Mouse (Mus musculus): ENCODE results near the gene Mark3. TPM values are rescaled to one million over a fixed set of nuclear protein-coding genes. Genes with fewer than 3 reads are reported as not detected.
A peak's percentile ranks its signal among the peaks of the same experiment; 100 is the strongest.

Gene Mark3
- total and polyA plus RNA-seq, 3 experiments, result 34.3 to 51.2 (median 40.2) TPM

GRCm38 (mm10) chr12:111693341-111694270 lies 119.3 kb downstream of the Mark3 start:
- in situ Hi-C loops (cut with MboI; ENCODE audit: low pct_ligation_motif_present, low pct_unique_long_range_greater_than_20kb, low sequenced_read_pairs) (no loop called here), dilution Hi-C loops (cut with MboI; ENCODE audit: extremely low pct_ligation_motif_present, extremely low pct_unique_long_range_greater_than_20kb, low sequenced_read_pairs) (no loop called here)
- Histone ChIP-seq H3K9ac (ENCODE audit: insufficient read depth, low read depth) (no peak overlapping the region), H3K9me3 (replicated peaks; ENCODE audit: low read length) (no peaks in the 10 kb centered on the region), H3K4me2 (ENCODE audit: insufficient read depth, low read depth, poor library complexity, severe bottlenecking) (no peak overlapping the region), H3K4me1 (ENCODE audit: control insufficient read depth in 1 of 2, insufficient read depth in 2 of 2) (peaks cover 16 to 47% of the 10 kb centered on the region in 2 experiments), H3K79me2 (replicated peaks; ENCODE audit: control insufficient read depth, extremely low read depth, insufficient read depth, poor library complexity, severe bottlenecking) (no peaks in the 10 kb centered on the region), H3K36me3 (replicated peaks in 1 of 2; ENCODE audit: control insufficient read depth in 1 of 2, insufficient read depth in 1 of 2, low read length in 1 of 2) (no peaks in the 10 kb centered on the region), H3K4me3 (replicated peaks in 1 of 3; ENCODE audit: low read depth in 2 of 3, low read length in 2 of 3, poor library complexity in 1 of 3) (no peak overlapping the region), H3K27ac (ENCODE audit: insufficient read depth, low read depth) (no peak overlapping the region), H3K27me3 (replicated peaks) (no peaks in the 10 kb centered on the region)
- TF ChIP-seq NELFE (IDR thresholded peaks at IDR 0.05; ENCODE audit: low read depth, low read length) (no peak), CHD1 (IDR thresholded peaks at IDR 0.05; ENCODE audit: low read depth, low read length) (no peak), ZMIZ1 (IDR thresholded peaks at IDR 0.05; ENCODE audit: low read depth, low read length) (no peak), GABPA (IDR thresholded peaks at IDR 0.05; ENCODE audit: insufficient replicate concordance, low read depth, low read length) (no peak), ZNF384 (IDR thresholded peaks at IDR 0.05; ENCODE audit: low read depth, low read length) (no peak), ELF1 (IDR thresholded peaks at IDR 0.05; ENCODE audit: low read depth, low read length) (no peak), ZKSCAN1 (IDR thresholded peaks at IDR 0.05; ENCODE audit: borderline replicate concordance, low read depth, low read length) (no peak), CHD2 (IDR thresholded peaks at IDR 0.05; ENCODE audit: low read length) (no peak), SMC3 (IDR thresholded peaks at IDR 0.05; ENCODE audit: low read depth, low read length) (no peak), RAD21 (IDR thresholded peaks at IDR 0.05; ENCODE audit: low read depth, low read length) (no peak), BHLHE40 (IDR thresholded peaks at IDR 0.05; ENCODE audit: low read depth, low read length) (no peak), E2F4 (IDR thresholded peaks at IDR 0.05; ENCODE audit: insufficient replicate concordance, low read depth, low read length) (no peak), POLR2AphosphoS2 (IDR thresholded peaks at IDR 0.05; ENCODE audit: low read depth, low read length) (no peak), TCF12 (IDR thresholded peaks at IDR 0.05; ENCODE audit: low read depth, low read length) (no peak), IRF4 (IDR thresholded peaks at IDR 0.05; ENCODE audit: low read depth, low read length) (no peak), UBTF (IDR thresholded peaks at IDR 0.05; ENCODE audit: low read depth, low read length) (no peak)
- no peak for DNase-seq (ENCODE audit: extremely low read depth)

- H3K79me2 ChIP-seq (replicated peaks; ENCODE audit: control insufficient read depth, extremely low read depth, insufficient read depth, poor library complexity, severe bottlenecking), result no peaks in the 10 kb centered on the region
- no peak overlapping the region for H3K4me3 ChIP-seq (replicated peaks in 1 of 3; ENCODE audit: low read depth in 2 of 3, low read length in 2 of 3, poor library complexity in 1 of 3)
- TF ChIP-seq USF1 (IDR thresholded peaks at IDR 0.05; ENCODE audit: low read depth, low read length) (peak; percentile 17; the same call in 1 of the 2 replicates), ZNF384 (IDR thresholded peaks at IDR 0.05; ENCODE audit: low read depth, low read length) (no peak), MAX (IDR thresholded peaks at IDR 0.05; ENCODE audit: low read length) (no peak)
- no peaks in the 10 kb centered on the region for H3K27me3 ChIP-seq (replicated peaks)
- DNase-seq (ENCODE audit: extremely low read depth), result no peak
- in situ Hi-C loops (cut with MboI; ENCODE audit: low pct_ligation_motif_present, low pct_unique_long_range_greater_than_20kb, low sequenced_read_pairs) (no loop called here), dilution Hi-C loops (cut with MboI; ENCODE audit: extremely low pct_ligation_motif_present, extremely low pct_unique_long_range_greater_than_20kb, low sequenced_read_pairs) (no loop called here)
- H3K36me3 ChIP-seq (replicated peaks in 1 of 2; ENCODE audit: control insufficient read depth in 1 of 2, insufficient read depth in 1 of 2, low read length in 1 of 2), result no peaks in the 10 kb centered on the region
- H3K27ac ChIP-seq (ENCODE audit: insufficient read depth, low read depth), result no peak overlapping the region
- no peak overlapping the region for H3K4me2 ChIP-seq (ENCODE audit: insufficient read depth, low read depth, poor library complexity, severe bottlenecking)
- H3K9me3 ChIP-seq (replicated peaks; ENCODE audit: low read length), result no peaks in the 10 kb centered on the region
- H3K9ac ChIP-seq (ENCODE audit: insufficient read depth, low read depth), result no peak overlapping the region
- H3K4me1 ChIP-seq (ENCODE audit: control insufficient read depth in 1 of 2, insufficient read depth in 2 of 2), result peaks cover 16 to 53% of the 10 kb centered on the region in 2 experiments
Observed at GRCm38 (mm10) chr12:111694271-111694781, 120.0 kb downstream of the Mark3 start.
